Mouse (Mus musculus) frontal cortex, postnatal 14 days (tissue): ENCODE data around the gene Dcst2.

Source experiments
- DNase-seq, 2 experiments: peaks; one replicate each; pipeline ENCODE4 v3.0.0; 2022; ENCODE audit warnings: low spot score in 2 of 2

Dcst2 gene

DNA sequence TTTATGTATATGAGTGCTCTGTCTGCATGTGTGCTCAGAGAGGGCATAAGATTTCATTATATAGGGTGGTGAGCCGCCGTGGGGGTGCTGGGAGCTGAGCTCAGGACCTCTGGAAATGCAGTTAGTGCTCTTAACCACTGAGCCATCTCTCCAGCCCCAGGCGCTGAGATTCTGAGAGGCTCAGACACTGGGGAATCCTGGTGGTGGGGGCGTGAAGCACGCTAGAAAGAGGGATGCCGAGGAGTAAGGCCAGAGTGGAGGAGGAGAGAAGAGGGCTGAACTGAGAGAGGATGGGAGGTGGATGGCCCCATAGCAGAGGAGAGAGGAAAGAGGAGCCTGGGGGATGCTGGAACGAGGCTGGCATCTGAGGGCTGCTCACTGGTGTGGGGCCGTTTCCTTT, 2.9 kb downstream of the Dcst2 start:
- DNase-seq = no peak

DNA sequence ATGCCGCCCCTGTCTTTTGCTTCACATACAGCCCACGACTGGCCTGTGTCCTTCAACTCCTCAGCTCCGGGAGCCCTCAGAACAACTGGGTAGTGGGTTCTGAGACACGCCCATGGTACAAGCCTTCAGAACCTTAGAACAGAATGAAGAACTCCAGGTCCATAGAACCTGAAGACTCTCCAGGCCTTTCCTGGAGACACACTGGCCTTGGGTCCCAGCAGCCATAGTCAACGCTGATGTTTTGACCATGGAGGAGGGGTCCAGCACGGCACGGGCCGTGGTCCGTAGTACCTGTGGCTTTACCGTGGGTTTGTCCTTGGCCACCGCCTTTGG, 3.3 kb downstream of the Dcst2 start, which contains the start of gene Dcst1:
TSS of gene Dcst1 (minus strand) at position 101 of the 333 bp plus-strand sequence.
- no peak for DNase-seq

DNA sequence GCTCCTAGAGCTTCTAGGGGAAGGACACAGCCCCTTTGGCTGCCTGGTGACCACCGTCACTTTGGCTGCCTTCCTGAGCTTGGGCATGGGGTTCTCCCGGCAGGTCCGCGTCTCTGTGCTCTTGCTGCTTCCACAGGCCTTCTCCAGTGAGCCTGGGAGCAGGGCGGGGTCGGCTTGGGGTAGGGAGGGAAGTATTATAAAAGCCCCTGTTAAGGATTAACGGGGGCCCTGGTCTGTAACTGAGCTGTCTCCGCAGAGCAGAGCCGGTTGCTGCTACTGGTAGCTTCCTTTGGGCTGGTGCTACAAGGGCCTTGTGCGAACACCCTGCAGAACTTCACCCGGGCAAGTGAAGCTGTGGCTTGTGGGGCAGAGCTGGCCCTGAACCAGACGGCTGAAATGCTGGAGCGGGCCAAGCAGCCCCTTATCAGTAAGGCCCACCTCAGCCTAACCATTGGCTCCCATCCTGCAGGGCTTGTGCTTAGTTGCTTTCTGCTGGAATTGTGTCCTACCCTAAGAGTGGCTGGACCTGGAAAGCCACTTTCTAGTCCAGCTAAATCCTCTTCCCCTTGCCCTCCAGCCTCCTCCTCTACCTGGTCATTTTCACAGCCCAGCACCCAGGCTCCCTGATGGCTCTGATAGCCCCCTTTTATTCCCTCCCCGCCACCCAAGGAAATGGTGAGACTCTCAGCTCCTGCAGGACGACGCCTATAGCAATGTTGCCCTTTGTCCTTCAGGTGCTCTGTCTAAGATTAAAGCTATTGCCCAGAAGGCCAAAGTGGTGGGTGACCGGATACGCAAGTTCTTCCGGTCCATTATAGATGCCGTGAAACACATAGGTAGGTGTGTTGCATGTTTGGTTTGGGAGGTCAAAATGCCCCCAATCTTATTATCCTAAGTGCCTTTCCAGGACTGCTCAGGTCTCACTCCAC, 4.0 kb downstream of the Dcst2 start:
- no peak for DNase-seq

DNA sequence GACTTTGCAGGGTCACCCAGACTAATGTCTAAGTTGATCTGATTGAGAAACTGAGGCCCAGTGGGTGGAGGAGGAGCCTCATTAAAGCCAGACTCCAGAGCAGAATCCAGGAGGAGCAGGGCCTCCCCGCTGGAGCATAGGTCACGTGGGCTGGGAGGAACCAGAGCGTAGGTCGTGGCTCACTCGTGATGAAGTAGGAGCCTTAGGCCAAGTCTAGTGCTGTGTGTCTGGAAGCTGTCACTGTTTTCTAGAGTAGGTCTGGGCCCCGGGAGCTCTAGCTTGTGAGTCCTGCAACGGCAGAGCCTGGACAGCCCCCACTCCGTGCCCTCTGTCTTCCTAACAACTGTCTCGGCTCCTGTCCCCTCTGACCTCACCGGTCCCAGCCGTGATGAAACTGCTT, 5.6 kb downstream of the Dcst2 start:
- DNase-seq = no peak

DNA sequence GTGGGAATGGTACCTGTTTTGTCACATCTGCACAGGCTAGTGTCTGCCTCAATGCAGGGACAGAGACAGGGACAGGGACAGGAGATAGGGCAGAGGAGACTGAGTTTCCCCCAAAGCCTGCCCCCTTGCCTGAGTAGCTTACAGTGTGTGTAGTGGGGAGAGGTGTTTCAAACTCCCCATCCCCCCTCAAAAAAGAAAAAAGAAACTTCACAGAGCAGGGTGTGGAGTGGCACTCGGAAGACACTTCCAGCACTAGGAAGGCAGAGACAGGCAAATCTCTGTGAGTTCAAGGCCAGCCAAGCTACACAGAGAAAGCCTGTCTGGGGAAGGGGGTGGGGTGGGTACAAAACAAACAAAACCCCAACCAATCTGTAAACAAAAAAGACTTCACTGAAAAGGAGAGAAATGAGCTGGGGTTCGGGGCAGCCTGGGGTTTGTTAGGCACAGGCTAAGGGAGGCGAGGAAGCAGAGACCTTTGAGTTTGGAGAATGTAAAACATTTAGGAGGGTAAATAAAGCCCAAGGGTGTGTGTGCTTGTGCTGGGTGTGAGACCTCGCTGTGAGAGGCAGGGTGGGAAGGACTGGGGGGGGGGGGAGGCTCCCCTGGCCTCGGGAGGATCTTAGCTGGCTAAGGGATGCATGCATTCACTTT, 11.9 kb downstream of the Dcst2 start:
- no peak for DNase-seq

DNA sequence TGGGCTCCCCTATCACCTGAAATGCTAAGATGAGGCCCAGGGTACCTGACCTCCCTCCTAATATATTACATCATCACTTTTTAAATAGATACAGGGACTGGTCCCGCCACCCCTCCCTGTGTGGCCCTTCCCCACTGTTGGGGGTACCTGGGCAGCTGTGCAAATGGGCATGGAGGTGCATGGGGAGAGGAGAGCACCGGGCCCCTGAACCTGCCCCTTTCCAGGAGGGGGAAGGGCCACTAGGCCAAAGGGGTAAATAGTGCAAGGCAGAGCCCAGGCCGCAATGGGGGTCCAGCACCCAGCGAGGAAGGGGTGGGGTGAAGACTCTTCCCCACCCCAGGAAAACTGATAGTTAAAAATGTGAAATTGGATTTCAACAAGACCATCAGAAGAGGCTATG, 16.1 kb downstream of the Dcst2 start:
- no peak for DNase-seq

DNA sequence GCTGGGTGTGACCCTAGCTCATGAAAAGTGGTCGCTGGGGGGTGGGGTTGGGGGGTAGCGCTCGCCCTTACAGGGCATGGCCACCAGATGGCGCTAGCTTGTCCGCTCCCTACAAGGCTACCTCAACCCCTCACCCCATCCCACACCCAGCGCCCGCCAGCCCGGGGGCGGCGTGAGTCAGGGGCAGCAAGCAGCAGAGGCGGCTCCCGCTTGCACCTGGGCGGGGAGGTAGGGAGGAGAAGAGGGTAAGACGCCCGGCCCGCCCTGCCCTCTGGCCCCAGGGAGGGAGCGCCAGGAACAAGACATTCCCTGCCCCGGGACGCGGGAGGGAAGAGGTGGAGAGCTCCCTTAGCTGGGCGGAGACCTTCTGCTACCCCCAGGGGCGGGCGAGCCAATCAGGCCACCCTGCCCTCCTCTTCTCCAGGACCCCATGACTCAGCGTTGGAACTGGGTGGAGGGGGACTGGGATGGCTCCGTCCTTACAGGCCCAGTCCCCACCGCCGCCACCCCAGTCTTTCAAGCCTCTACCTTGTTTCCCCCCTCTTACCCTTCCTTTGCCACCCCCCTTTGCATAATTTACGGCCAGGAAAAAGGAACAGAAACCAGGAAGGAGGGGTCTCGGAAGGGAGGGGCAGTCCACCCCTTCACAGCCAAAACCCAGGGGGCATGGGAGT, 16.8 kb downstream of the Dcst2 start:
- peak in 1 of 2 experiments; percentile 57 for DNase-seq

DNA sequence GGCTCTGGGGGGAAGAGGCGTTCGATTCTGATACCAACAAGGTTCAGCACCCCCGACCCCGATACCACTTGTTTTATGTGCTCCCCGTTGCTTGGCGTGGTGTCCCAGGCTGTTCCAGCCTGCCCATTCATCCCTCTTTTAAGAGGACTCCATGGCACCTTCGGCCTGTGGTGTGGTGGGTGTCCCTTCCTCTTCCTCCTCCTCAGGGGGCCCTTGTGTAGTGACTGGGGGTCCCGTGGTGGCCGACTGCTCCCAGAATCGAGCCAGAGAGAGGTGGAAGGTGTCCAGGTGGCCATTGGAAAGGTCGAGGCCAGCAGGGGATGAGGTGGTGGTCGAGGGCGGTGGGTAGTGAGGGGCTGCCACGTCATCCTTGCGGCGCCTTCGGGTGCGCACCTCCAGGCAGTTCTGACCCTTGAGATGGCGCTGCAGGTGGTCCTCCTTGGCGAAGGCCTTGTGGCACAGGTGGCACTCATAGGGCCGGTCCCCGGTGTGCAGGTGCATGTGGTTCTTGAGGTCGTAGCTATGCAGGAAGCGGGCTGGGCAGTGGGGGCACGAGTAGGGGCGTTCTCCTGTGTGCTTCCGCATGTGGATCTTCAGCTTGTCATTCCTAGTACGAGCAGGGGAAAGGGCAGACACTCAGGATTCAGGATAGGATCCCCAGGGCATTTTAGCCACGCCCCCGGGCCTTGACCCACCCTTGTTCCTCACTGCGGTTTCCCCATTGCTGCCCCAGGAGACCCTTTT, 17.8 kb downstream of the Dcst2 start:
- DNase-seq = no peak

DNA sequence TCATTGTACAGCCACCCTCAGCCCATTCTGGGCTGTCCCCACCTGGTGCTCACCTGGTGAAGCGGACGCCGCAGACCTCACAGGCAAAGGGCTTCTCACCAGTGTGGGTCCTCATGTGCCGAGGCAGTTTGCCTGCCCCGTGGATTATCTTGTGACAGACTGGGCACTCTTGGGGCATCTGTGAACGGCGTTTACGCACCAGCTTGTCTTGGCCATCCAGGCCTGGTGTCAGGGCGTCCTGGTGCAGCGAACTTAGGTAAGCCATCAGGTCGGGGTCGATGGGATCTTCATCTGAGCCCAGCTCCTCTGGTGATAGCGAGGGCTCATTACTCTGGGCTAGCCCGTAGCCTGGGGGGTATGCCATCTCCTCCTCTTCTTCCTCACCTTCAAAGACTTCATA, 18.5 kb downstream of the Dcst2 start:
- no peak for DNase-seq

DNA sequence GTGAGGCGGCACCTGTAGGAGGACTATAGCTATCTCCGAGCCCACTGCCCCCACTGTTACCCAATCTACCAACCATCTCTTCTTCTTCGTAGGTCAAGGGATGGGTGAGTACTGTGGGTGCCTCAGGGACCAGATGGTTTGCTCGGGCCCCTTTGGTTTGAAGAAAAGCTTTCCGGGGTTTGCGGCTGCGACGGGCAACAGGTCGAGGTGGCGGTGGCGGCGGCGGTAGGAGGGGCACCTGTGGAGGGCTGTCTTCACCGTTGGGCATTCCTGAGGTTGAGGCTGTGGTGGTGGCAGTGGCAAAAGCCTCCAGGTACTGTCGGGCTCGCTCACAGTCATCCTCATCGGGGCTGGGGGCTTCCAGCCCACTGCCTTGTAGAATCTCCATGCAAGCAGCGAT, 18.9 kb downstream of the Dcst2 start:
- DNase-seq = no peak

DNA sequence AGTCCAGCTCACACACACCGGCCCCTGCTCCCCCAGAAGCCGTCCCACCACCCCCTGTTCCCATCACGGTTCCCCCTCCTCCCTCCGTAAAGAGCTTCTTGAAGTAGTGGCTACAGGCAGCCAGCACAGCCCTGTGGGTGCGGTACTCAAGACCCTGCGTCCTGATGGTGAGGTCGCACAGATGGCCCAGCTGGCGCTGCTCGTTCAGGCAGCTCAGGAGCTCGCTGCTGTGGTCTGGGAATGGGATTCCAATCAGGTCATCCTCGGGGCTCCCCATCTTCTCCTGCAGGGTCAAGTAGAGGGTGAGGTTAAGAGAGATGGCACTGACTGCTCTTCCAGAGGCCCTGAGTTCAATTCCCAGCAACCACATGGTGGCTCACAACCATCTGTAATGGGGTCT, 19.5 kb downstream of the Dcst2 start:
- DNase-seq = no peak

DNA sequence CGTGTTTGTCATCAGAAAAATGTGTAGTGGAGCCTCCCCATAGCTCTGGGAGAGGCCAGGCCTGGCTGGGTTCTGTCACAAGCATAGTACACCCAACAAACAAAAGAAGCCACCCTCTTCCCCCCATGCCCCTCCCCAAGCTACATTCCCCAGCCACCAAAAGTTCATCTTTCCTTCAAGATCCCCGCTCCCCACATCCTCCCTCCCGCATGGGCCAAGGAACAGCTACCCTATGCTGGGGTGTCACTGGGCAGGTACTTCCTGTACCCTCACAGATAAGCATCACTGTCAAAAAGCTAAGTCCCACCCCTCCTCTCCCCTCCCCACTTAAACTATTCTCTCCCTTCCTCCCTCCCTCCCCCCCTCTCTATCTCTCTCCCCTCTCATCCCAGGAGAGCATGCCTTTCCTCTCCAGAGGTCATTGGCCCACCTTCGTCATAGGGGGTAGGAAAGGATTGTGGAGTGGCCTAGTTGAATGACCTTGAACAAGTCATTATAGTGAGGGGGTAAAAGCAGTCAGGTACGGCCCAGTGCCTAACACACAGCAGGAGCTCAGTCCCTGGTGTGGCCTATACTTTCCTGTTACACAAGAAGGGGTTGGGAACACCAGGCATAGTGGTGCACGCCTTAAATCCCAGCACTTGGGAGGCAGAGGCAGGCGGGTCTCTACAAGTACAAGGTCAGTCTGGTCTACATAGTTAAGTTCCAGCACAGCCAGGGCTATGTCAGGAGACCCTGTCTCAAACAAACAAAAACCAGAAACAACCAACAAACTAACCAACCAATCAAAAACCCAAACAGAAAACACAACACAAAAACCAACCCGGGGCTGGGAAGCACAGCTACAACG, 20.5 kb downstream of the Dcst2 start:
- DNase-seq = no peak

DNA sequence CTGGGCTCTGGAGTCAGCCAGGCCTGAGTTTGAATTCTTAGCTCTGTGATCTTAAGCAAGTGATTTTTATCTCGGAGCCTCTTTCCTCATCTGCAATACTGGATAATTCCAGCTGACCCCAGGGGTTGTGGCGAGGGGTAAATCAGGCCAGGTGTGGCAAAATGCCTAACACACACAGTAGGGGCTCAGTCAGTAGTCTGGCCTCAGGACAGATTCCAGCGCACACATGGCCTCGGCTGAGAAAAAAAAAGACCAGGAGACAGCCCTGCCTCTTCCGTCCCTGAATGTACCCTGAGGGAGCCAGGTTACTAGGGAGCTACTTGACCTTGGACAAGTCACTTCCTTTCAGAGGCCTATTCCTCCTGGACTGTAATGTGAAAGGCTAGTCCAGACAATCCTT, 21.2 kb downstream of the Dcst2 start:
- DNase-seq = no peak

DNA sequence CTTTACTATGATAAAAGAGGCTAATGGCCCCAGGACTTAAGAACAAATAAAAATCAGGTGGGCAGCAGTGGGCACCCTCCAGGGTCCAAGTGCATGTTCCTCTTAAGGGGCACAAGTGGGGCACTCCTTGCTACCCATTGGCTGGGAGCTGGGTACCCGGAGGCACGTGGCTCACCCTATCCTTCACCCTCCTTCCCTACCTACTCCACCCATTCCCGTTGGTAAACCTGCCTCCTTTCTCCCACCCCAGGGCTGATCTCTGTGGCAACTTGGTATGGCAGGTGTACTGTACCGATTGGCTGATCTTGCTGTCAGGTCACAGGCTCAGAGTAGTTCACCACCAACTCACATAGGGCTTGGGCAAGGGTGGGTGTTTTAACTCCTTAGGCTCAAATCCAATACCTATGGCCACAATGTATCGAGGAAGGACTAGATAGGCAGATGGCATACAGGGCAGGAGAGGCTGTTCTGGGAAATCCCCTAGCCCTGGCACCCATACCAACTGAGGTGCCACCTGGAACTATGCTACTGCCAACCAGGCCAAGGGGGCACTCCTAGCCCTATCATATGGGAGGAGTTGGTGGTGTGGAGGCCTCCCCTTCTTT, 22.0 kb downstream of the Dcst2 start:
- no peak for DNase-seq

DNA sequence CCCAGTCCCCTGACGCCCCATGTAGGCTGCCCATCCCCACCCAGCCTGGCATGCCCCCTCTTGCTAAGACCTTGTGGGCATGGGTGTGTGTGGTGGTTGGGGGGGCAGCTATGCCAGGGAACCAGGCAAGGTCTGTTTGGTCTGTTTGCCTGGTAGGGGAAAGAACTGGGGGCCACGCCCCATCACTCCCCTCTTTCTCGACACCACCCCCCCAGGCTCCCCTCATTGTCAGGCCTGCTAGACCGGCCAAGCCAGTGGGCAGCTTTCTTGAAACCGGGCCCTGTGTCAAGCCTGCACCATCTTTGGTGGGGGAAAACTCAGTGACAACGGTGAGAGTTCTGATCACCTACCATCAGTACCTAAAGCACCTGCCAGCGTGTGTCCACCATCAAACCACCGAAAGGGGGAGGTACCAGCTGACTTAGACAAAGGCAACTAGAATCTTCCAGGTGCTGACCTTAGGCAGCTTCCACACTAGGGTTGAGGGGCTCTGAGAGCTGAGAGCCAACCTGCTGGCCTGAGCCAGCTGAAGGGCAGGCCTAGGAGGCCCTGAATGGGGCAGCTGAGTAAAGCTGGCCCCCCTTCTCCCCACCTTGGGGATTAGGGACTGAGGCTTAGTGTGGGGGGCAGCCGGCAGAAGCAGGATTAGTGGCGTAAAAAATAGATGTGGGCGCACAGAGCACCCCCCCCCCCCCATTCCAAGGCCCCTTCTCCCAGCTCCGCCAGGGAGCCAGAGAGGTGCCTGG, 22.7 kb downstream of the Dcst2 start:
- no peak for DNase-seq

DNA sequence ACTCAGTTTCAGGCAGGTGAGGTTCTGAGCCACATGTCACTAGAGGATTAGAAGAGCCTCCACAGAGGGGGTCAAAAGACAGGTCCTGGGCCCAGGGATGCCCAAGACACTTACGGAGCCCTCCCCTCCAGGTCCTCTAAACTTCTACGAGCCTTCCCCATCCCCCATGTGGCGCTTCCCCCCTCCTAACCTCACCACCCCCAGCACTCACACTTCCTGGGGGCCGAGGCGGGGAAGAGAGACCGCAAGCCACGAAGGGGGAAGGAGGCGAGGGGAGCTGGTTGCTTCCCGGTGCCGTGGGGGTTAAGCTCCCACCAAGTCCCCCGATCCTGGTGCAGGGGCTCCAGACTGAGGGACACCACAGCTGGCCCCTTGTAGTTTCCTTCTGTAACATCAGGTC, 23.7 kb downstream of the Dcst2 start:
- DNase-seq = no peak

DNA sequence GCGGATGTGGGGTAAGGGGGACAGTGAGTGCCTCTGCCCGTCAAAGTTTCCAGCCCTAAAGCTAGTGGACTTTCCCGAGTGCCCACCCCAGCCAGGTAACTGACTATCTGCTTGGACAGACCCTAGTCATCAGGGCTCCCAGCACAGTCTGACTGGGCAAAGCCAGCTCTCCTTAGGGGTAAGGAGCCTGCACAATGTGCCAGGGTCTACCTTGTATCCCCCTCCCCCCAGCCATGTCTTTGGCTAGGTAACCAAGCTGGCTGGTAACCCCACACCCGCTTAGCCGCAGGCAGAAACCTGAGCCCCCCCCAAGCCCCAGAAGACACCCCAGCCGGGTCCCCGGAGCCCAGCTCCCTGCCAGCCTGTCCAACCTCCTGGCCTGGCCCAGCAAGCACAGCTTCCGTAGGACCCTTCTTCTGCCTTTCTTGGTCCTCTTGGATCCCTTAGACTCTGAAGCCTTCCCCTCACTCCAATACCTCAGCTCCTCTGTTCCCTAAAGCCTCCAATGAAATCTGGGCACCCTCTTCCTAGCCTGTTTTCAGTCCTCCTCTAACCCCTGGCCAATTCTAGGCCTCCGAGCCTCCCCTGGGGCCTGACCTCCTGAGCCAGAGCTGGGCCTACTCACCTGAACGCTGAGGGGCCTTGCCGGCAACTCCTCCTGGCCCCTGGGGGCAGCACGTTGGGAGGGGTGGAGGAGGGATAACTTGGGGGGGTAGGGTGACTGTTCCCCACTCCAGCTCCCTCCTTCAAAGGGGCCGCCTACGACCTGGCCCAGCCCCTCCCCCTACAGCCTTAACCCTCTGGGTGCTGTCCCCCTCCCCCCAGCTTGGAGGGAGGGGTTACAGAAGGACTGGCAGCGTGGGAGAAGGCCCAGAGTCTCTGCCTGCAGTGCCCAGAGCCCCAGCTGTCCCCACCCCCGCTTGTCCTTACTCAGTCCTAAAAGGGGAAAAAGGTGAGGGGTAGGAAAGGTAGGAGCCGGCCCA, 25.0 kb downstream of the Dcst2 start:
- DNase-seq = no peak

DNA sequence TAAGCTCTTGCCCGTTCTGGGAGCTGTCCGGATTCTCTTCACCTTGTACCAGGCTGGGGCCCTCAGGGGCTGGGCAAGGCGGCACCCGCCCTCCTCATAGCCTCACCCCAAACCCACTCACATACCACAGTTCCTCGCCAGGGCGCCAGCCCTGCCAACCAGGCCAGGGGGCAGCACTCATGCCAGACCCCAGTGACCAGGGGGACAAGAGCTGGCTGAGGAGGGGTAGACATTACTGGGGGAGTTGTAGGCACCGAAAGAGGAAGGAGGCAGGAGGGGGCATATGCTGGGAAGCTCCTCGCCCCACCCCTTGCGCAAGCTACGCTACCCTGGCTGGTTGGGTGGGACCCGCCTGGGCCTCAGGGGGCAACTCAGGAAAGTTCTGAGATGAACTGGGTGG, 25.9 kb downstream of the Dcst2 start:
- no peak for DNase-seq
